Mouse (Mus musculus): ENCODE data around the gene Diexf.

GRCm38 (mm10) chr1:193086111-193086841, 43.8 kb downstream of the Diexf start:
- TF ChIP-seq CTCF (IDR thresholded peaks at IDR 0.05) = no peak
- TF ChIP-seq POLR2A (IDR thresholded peaks at IDR 0.05; ENCODE audit: insufficient read depth, low read depth, low read length) = no peak
- TF ChIP-seq EP300 (IDR thresholded peaks at IDR 0.05; ENCODE audit: insufficient read depth, low read depth, low read length) = no peak

Data from heart, adult 2 months (tissue).